Mouse (Mus musculus) naive thymus-derived CD4-positive, alpha-beta T cell, adult 2 months (primary cell): ENCODE measurements at regions not wholly inside any gene's neighbourhood (a gene's known extent, or its start where the extent isn't known, plus 50 kb on each side); places are given as distances from the start of the nearest gene placed in this dataset.

Source experiments
- DNase-seq: peaks from one replicate; pipeline ENCODE4 v3.0.0-alpha.2; 2011; ENCODE audit warnings: low read depth

DNA sequence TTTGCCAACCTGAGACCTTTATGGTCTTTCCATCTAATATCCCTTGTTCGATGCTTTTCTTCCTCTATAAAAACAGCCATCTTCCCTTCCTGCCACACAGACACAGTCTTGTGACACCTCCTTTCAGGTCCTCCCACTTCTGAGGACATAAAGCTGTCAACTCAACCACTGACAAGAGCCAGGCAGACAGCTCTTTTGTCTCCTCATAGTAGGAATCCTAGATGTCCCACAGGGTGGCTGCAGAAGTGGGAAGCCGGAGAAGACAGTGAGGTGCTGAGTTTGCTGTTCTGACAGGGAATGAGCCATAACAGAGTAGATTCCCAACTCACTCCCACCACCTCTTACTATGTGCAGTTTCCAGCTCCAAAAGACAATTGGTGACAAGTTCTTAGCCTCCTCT is 358.4 kb downstream of the Pmp22 start:
- no peak for DNase-seq

DNA sequence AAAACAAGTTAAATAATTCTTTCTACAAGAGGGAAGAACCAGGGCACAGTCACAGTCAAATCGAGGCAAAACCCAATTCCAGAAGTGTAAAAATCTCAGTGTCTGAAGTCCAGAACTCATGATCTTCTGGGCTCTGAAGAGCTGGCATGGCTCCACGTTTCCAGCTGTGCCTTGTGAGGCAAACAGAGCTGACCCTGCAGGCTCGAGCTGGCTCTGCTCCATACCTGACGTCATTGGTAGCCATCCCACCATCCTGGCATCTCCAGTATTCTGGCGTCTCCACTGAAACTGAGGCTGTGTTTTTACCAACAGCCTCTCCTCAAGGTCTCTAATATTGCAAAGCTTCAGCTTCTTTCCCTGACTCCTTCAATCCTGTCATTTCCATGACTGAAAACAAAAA is 373.4 kb downstream of the Pmp22 start:
- DNase-seq: no peak

DNA sequence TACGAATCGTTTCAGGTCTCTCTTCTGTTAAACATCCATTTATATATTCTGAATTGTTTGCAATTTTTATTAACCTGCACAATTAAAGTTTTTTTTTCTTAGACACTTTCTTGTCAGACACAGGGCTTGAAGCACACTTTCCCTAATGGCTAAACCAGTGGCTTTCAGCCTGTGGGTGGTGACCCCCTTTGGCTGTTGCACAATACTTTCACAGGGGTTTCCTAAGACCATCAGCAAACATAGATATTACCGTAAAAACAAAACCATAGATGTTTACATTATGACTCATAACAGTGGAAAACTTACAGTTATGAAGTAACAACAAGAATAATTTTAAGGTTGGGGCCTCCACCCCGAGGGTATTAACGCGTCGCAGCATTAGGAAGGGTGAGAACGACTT is 378.6 kb downstream of the Pmp22 start:
- DNase-seq: no peak

DNA sequence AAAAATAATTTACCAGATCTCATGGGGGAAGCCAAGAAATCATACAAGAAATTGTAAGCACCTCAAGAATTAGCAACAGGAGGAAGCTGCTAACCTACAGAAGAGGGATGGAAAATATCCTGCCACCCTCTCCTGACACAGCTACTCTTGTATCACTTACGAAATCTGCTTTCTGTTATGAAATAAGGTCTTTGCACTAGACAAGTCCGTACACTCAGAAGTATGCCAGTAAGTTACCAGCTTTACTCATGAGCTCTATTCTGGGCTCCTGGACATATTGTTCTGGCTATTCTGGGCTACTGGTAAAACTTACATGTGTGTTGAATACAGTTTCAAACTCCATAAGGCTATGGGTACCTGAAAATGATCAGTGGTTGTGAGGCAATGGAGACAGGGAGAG is 379.9 kb downstream of the Pmp22 start:
- no peak for DNase-seq

DNA sequence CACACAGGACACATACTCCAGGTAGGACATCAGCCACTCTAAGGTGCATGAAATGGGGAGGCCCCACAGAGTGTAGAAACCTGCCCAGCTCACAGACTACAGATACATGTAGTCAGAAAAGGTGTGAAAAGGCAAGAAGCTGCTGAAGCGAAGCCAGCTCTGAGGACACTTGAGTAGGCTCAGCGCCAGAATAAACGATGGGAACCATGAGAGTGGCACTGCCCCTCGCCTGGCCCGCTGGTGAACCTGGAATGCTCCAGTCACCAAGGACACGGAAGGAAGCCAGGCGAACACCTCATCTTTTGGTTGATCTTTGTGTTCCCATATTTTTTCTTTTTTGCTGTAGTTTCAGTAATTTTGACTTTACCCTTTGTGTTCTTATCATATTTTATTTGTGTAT is 381.8 kb downstream of the Pmp22 start:
- DNase-seq: no peak

DNA sequence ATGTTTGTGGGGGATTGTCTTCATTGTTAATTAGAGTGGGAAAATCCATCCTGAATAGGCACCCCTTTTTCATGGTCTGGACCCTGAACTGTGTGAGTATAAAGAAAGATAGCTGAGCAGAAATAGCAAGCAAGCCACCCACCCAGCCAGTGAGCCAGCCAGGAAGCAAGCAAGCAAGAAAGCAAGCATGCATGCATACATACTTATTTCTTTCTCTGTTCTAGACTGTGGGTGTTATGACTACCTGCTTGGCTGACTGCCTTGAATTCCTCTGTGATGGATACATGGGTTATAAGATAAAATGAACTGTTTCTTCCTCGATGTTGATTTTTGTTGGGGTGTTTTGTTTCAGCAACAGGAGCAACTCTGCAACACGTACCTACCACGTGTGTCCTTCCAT is 385.8 kb downstream of the Pmp22 start:
- DNase-seq: no peak

DNA sequence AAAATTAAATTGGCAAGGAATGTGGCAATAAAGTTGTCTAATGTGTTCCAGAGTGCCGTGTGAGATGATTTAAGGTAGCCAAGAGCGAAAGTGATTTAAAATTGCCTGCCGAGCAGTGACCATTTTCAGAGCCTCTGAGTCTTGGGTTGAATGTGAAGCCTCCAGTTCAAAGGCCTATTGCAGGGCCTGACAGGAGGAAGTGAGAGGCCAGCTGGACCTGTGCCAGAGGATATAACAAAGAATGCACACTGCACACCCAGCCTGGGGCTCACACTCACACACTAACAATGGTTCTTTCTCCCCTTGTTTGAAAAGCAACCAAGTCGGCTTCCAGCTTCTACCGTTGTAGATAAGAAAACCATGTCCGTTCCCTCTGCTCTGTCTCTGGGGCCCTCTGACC is 390.1 kb downstream of the Pmp22 start:
- no peak for DNase-seq

DNA sequence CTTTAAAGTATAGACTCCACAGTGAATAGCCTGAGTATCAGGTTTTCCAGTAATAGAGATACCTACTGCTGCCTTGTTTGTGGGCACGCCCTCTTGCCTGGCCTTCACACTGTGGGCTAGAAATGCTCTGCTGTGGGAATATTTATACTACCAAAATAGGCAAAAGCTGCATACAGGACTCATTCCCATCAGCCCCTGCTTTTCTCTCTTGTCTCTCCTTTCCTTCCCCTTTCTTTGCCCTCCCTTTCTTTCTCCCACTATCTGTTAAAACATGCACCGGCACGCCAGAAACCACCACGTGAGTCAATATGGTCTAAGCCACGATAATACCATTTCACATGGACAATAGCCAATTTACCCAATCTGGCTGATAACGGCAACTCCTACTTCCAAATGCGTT is 395.5 kb downstream of the Pmp22 start:
- no peak for DNase-seq

DNA sequence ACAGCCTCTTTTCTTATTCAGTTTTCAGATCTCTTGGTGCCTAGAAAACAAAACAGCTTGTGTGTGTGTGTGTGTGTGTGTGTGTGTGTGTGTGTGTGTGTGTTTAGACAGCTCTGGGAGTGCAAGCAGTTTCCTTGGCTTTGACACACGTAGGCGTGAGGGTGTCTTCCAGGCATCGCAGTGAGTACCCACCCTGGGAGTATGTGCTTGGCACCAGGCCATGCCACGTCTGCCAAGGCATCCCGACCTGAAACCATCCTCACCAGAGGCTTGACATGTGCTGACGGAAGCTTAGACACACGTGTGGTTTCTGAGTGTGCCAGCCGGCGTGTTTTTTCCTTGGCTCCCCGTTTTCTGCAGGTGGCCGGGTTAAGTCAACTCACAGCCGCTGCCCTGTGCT is 396.6 kb downstream of the Pmp22 start:
- no peak for DNase-seq

DNA sequence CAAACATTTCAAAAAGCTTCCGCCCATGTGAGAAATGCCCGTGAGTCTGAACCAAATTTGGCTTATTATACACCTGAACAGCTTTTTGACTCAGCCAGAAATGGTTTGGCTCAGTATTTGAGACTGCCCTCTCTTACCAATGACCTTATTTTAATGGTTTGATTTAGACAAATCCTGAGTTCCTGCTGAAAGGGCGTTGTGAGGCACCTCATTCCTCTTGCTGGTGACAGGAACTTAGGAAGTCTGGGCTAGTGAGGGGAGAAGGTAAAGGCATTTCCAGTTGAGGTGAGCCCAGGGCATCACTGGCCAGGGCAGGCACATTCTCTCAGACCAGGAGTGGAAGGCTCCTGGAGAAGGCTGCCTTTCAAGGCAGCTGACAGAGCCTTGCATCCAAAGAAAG is 396.1 kb downstream of the Hs3st3b1 start:
- no peak for DNase-seq

DNA sequence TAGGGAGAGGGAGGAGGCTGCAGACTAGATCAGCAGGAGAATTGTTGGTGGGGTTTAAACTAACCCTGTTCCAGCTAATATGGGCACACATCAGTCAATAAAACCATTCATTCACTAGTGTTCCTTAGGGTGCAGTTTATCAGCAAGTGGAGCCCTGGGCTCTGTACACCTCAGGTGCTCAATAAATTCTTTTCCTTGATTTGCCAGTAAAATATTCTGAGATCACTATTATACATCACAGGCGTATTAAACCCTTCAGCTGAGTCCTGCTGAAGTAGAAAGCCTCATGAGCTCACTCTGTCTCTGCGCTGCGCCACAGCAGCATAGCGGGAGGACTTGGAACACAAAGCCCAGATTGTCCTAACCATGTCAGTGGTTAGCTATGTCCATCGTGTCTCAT is 389.3 kb downstream of the Hs3st3b1 start:
- no peak for DNase-seq

DNA sequence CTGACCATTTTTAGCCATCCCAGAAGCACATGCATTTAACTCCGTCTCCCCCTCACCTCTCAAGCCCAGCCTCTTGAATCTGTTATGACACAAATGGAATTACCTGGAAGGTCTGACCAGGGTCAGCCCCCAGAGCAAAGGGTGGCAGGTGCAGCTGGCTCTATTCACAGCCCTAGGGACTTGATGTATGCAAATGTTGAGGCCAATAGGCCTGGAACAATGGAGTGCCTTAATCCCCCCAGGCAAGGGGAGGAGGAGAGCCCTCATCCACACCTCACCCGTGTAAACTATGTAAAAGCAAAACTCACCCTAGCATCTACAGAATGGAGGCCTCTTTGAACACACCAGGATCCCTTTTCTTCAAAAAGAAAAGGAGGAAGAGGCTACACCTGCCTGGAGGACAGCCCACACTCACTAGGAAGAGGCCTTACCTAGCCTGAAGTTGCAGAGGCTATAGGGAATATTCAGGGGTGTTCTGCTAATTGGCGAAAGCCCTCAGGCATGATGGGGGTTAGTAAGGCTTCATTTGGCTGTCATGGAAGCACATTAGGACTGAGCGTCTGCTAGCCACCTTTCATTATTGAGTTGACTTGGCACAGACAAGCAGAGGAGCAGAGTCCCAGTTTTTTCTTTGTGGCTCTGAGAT is 388.4 kb downstream of the Hs3st3b1 start:
- DNase-seq: no peak

DNA sequence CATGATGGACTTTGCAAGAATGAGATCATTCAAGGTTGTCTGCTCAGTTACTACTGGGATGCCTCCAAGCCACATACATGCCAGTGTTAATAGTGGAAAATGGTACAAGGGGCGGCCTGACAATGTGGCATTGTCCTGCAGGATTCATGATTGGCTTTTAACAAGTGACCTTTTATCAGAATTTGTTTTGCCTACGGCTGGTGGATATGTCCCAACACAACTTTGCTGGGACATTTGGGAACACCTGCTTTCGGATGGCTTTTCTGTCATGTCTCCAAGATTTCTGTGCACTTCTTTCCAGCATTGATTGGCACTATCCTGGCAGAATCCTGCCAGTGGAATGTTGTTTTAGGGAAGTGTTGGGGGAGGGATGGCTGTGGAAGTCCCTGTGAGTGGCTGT is 384.4 kb downstream of the Hs3st3b1 start:
- DNase-seq: no peak

DNA sequence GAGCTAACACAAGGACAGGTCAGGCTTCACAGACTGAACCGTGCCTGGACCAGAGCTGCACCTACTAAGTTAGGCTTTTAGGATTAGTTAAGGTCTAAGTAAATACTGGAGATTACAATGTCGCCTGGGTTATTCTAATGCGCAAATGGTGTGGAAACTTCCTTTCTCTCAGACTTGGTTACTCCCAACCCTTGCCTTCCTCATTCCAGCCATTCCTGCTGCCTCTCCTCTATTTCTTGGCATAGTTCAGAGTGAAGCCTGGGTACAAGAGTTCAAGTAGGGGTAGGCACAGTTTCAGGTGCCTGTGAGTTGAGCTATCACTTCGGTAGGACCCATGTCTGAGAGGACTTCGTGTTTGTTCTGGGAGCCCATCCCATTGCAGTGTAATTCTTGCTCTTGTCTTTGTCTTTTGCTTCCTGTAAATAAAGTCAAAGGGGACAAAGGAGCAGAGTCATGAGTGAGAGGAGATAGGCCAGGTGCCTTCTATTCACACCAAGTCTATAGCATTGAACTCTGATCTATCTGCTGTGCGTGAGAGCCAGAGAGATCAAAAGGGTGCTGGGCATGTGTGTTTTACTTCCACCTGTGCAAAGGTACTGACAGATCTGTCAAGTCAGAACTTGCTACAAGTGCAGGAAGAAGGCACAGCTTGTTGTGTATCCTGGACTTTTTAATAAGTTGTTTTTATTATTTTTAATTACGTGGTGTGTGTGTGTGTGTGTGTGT is 378.0 kb downstream of the Hs3st3b1 start:
- no peak for DNase-seq

DNA sequence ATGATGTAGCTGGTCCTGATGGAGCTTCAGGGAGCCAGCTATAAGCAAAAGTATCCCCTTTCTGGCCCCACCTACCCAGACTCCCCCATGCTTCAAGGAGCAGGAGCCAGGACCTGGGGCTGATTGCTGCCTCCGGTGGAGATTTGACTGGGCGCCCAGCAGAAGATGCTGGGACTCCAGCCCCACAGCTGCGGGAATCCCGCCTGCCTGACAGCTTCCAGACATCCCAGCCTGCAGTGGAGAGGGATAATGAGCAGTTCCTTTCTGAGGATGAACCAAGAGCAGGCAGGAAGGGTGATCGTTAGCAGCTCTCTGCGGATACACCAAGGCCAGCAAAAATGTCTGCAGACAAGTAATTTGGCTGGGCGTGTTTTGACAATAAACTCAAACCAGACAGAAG is 376.6 kb downstream of the Hs3st3b1 start:
- no peak for DNase-seq

DNA sequence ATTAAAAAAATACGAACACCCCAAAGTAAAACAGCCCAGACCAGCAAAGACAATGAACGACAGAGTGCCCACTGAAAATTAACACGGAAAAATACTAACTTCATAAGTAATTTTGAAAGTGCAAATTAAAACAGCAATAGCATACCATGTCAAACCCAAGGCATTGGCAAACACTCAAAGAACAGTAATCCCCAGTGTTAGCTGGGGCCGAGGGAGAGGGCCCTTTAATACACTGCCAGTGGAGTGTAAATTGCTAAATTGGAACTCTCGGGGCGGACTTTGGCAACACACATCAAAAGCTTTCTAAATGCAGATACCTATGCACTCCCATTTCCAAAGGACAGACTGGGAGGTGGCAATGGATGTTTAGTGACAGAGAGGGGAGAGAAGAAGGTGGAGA is 361.6 kb downstream of the Hs3st3b1 start:
- DNase-seq: no peak

DNA sequence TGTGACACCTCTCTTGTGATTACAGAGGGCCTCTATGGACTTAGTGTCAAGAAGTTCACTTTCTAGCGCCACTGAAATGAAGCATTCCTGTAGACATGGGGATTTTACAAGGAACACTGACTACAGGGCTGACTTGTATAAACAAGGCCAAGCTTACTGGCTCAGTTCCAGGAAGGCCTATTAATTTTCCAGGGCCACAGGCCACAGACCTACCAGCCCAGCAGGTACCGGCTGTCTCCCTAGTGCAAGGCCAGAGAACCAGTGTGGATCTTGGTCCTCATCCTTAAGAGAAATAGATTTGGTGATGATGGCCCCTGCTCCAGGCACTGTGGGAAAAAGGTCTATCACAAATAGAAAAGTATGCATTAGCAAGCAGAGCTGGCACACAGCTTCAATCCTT is 359.4 kb downstream of the Hs3st3b1 start:
- no peak for DNase-seq

DNA sequence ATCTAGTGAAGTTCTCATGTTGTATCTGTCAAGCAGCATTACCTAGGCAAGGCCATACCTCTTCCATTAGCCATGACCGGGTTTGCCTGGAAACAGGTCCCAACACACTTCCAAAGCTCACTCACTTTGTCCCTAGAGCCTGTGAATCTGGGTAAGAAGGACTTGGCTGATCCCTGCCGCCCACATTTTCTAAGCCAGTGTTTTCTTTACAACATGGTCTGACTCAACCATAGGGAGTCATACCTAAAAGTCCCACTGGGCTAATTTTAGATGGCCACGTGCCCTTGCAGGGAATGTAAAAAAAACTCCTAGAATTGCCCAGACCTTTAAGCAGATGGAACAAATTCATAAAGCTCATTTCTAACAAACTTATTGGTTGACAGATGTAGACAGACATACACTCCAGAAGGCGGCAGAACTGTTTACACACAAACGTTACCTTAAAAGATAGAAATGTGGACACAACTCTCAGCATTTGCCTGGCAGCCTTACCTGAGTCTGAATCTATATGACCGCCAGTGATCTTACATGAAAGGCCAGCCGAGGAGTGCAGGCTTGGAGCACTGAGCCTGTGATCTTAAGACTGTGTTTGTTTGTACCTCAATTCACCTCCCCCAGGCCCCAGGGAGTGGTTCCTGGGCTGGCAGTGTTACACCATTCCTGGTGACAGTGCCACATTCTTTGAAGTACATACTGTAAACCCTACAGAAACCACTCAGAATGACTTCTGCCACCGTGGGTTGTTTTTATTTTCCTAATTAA is 356.4 kb downstream of the Hs3st3b1 start:
- DNase-seq: no peak

DNA sequence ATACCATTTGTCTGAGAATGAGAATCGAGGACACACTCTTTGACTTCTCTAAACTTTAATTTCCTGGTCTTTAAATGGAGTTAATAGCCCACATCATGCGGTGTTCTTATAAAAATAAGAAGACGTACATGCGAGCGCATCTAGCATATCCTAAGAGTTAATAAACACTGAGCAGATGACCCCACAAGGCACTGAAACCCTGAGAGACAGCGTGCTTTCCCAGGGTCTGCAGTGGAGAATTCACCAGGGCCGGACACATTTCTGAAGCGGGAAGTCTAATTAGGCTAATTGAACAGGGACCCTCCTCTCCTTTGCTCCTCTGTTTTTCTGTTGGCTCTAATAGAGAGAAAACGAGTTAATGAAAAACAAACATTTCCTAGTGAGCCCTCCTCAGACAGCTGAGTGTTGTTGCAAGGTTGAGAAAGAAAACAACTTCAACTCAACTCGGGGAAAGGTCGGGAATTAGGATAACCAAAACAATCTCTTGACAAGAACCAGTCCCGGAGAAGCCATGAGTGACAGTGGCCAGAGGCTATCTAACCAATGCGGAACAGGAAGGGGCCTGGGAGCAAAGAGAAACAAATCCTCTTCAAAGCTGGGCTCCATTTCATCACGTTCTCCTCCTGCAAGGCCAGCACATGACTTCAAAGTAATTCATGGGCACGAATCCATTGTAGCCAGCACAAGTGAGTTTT is 352.2 kb downstream of the Hs3st3b1 start:
- DNase-seq: no peak

DNA sequence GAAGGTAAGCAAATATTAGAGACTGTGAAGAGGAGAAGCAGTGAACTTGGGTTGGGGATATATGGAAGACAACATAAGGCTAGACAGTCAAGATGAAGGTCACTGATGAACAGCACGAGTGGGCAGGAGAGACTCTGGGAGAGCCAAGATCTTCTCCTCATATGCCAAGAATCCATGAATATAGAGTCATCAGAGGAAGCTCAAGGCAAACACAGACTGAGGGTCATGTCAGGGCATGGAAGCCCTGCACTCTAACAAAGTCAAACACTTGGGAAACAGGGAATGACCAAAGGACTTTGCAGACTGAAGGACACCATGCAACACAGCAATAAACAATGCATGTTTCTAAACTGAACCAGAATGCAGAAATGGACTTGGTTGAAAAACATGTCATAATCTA is 351.4 kb downstream of the Hs3st3b1 start:
- DNase-seq: no peak

DNA sequence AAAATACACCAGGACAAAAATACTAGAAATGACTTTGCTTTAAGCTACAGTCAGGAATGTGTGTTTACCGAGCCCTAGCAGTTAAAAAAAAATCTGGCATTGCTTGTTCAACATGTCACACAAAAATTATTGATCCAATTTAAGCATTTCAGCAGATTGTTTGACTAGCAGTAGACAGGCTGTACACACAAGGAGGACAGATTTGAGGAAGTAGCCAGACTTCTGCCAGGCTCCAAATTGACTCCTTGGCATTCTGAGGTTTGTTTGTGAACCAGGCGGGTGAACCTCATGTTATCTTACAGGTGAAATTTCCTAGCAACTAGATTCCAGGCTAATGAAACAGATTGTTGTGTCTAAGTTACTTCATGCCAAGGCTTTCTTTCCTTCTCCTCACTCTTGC is 348.8 kb downstream of the Hs3st3b1 start:
- no peak for DNase-seq

DNA sequence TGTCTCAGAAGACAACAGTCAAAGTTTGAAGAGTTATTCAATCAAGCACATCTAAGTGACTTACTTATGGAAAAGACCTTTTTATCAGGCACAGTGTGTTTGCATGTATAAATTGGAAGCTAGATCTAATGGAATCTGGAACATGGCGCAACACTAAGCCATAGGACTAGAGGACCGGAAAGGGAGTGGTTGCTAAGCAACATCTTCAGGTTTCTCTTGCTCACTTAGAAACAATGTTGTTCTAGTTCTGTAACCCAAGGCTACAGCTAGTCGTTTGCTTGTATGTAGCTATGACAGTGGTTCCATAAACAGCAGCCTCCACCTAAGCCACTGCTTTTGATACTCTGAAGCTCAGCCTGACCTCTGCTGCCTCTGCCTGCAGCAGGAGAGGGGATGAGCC is 338.8 kb downstream of the Hs3st3b1 start:
- no peak for DNase-seq
